Mouse (Mus musculus): ENCODE results near the gene Ndufb2.

The Ndufb2 gene

GRCm38 (mm10) chr6:39592401-39593214 lies at the start of gene Ndufb2:
Ndufb2 (plus strand) TSS chr6:39592574.
- peak; percentile 96 to 97 for DNase-seq (ENCODE audit: low spot score in 2 of 2)

- no peak for DNase-seq (ENCODE audit: low spot score in 2 of 2)
Observed at GRCm38 (mm10) chr6:39542631-39543597, 49.5 kb upstream of the Ndufb2 start.

GRCm38 (mm10) chr6:39543769-39544420 lies 48.5 kb upstream of the Ndufb2 start:
- no peak for DNase-seq (ENCODE audit: low spot score in 2 of 2)

- DNase-seq (ENCODE audit: low spot score in 2 of 2) = no peak
Observed at GRCm38 (mm10) chr6:39545474-39545873, 46.9 kb upstream of the Ndufb2 start.

- DNase-seq (ENCODE audit: low spot score in 2 of 2) = no peak
Observed at GRCm38 (mm10) chr6:39548030-39548429, 44.3 kb upstream of the Ndufb2 start.

- DNase-seq (ENCODE audit: low spot score in 2 of 2) = no peak
Observed at GRCm38 (mm10) chr6:39551981-39552636, 40.3 kb upstream of the Ndufb2 start.

GRCm38 (mm10) chr6:39554888-39555647 lies 37.3 kb upstream of the Ndufb2 start:
- no peak for DNase-seq (ENCODE audit: low spot score in 2 of 2)

GRCm38 (mm10) chr6:39555648-39555945 lies 36.8 kb upstream of the Ndufb2 start:
- DNase-seq (ENCODE audit: low spot score in 2 of 2) = no peak

GRCm38 (mm10) chr6:39556900-39557659 lies 35.3 kb upstream of the Ndufb2 start:
- DNase-seq (ENCODE audit: low spot score in 2 of 2) = peak in 1 of 2 experiments; percentile 39

GRCm38 (mm10) chr6:39557723-39558261 lies 34.6 kb upstream of the Ndufb2 start, which contains the start of gene Dennd2a:
Dennd2a (minus strand) TSS chr6:39557867.
- DNase-seq (ENCODE audit: low spot score in 2 of 2) = peak; percentile 83

GRCm38 (mm10) chr6:39559276-39559939 lies 33.0 kb upstream of the Ndufb2 start:
- no peak for DNase-seq (ENCODE audit: low spot score in 2 of 2)

GRCm38 (mm10) chr6:39562166-39563015 lies 30.0 kb upstream of the Ndufb2 start:
- DNase-seq (ENCODE audit: low spot score in 2 of 2) = peak; percentile 80 to 95

GRCm38 (mm10) chr6:39567528-39567927 lies 24.8 kb upstream of the Ndufb2 start:
- DNase-seq (ENCODE audit: low spot score in 2 of 2) = no peak

GRCm38 (mm10) chr6:39570426-39570825 lies 21.9 kb upstream of the Ndufb2 start:
- DNase-seq (ENCODE audit: low spot score in 2 of 2) = no peak

GRCm38 (mm10) chr6:39573791-39574554 lies 18.4 kb upstream of the Ndufb2 start, which contains the start of gene Adck2:
Adck2 (plus strand) TSS chr6:39573873.
- DNase-seq (ENCODE audit: low spot score in 2 of 2) = peak; percentile 81

- DNase-seq (ENCODE audit: low spot score in 2 of 2) = no peak
Observed at GRCm38 (mm10) chr6:39574555-39574869, 17.9 kb upstream of the Ndufb2 start.

- DNase-seq (ENCODE audit: low spot score in 2 of 2) = no peak
Observed at GRCm38 (mm10) chr6:39574951-39575350, 17.4 kb upstream of the Ndufb2 start.

- DNase-seq (ENCODE audit: low spot score in 2 of 2) = peak; percentile 43 to 61
Observed at GRCm38 (mm10) chr6:39579552-39579951, 12.8 kb upstream of the Ndufb2 start.

All from frontal cortex, postnatal 36 days (tissue).